Mouse (Mus musculus) hindbrain, embryonic 11.5 days (tissue): ENCODE measurements around the gene Med9. TPM values are rescaled to one million over a fixed set of nuclear protein-coding genes. Genes with fewer than 3 reads are reported as not detected.

Experiments
- ATAC-seq: fragments of 200-750 bp; cut with Nextera tagmentation; 2 replicates; pipeline ENCODE4 v1.8.0; 2017; ENCODE audit warnings: mild to moderate bottlenecking, moderate TSS enrichment, moderate library complexity; ENCODE audit not compliant: low FRiP score
- DNase-seq: peaks from one replicate; pipeline ENCODE4 v3.0.0-alpha.2; 2015; ENCODE audit warnings: low spot score
- H3K27ac ChIP-seq: fragments of 300-500 bp; sonication (generic); 2 replicates; pipeline ENCODE4 v1.5.1; 2014; ENCODE audit warnings: mild to moderate bottlenecking, low read depth, low read length
- H3K27me3 ChIP-seq: fragments of 300-500 bp; sonication (generic); 2 replicates; pipeline ENCODE4 v1.6.1; 2014; ENCODE audit warnings: mild to moderate bottlenecking, low read length, moderate library complexity, mixed read lengths; ENCODE audit not compliant: control insufficient read depth, insufficient read depth
- H3K36me3 ChIP-seq: fragments of 300-500 bp; sonication (generic); 2 replicates; pipeline ENCODE4 v1.6.1; 2014; ENCODE audit warnings: mild to moderate bottlenecking, low read length, moderate library complexity, mixed read lengths; ENCODE audit not compliant: control insufficient read depth, insufficient read depth
- H3K4me1 ChIP-seq: fragments of 300-500 bp; sonication (generic); replicated peaks from 2 replicates; pipeline ENCODE4 v1.6.1; 2014; ENCODE audit warnings: low read length, mixed read lengths; ENCODE audit not compliant: control insufficient read depth, insufficient read depth
- H3K4me2 ChIP-seq: fragments of 300-500 bp; sonication (generic); replicated peaks from 2 replicates; pipeline ENCODE4 v1.6.1; 2014; ENCODE audit warnings: mild to moderate bottlenecking, low read depth, low read length
- H3K4me3 ChIP-seq: fragments of 300-500 bp; sonication (generic); 2 replicates; pipeline ENCODE4 v1.5.1; 2014; ENCODE audit warnings: low read depth, low read length
- H3K9ac ChIP-seq: fragments of 300-500 bp; sonication (generic); 2 replicates; pipeline ENCODE4 v1.6.1; 2014; ENCODE audit warnings: low read depth, low read length
- H3K9me3 ChIP-seq: fragments of 300-500 bp; sonication (generic); 2 replicates; pipeline ENCODE4 v1.6.1; 2016; ENCODE audit warnings: low read length; ENCODE audit not compliant: control insufficient read depth
- WGBS: fragments of 180-500 bp; shearing (Covaris S2); extraction: QIAGEN DNeasy Blood & Tissue Kit; methylation state at CpG from one replicate; pipeline ENCODE4 v1.1.7; 2014; 5-methylcytosine and 5-hydroxymethylcytosine counted together
- polyA plus RNA-seq: library from polyadenylated mRNA; unstranded; fragments of >200 nt; fragmentation: Nextera tagmentation; extraction: Ambion mirVana; gene quantifications from 2 replicates; pipeline ENCODE4 v1.2.1, GENCODE M21; 2014

The Med9 gene
- 40.1 and 44.9 TPM in 2 replicates for polyA plus RNA-seq

- H3K4me3 ChIP-seq, result peak within 1 kb of the TSS; percentile 94
Measured at GRCm38 (mm10) chr11:59947752-59948400, at the start of gene Med9. TSS of gene Med9 (plus strand) at chr11:59948206.

DNA sequence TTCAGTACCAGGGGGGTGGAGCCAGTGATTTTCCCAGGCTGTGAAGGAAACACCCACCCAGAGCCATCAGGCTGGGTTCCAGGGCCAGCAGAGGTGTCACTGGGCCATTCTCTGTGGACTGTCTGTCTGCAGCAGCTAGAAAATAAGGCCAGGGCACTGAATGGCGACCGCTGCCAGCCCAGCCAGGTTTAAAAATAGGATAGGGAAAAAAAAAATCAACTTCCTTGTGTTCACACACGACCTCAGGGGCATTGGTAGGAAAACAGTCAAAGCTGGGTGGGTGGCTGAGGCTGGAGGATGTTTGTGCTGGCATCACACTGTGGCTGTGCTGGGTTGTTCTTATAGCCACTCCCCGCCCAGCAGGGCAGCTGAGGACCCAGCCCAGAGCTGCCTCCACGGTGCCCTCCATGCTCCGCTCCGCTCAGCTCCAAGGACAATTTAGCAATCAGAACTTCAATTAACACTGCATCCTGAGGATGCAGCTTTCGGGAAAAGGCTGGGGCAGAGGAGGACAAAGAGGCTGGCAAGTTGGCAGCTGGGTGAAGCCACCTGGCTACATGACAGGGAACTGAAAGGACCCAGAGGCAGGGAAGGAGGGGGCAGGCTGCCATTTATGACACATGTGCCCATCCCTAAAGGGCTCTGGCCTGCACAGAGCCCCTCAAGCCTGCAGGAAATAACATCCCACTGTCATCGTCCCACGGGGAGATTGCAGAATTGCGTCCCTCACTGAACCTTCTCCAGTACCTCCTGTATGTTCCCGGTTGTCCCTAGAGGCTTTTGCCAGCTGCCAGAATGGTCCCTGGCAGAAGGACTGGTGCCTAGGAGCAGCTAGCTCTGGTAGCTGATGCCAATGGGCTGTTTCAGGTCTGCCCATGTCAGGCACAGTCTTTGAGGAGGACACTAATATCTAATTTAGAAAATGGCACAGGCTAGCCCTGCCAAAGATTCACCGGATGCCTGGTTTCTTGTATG, 48.0 kb upstream of the Med9 start:
- Histone ChIP-seq H3K36me3 (no peaks in the 10 kb centered on the region), H3K9ac (no peak overlapping the region), H3K9me3 (no peaks in the 10 kb centered on the region), H3K4me3 (no peak overlapping the region), H3K27me3 (no peaks in the 10 kb centered on the region), H3K27ac (no peak overlapping the region), H3K4me1 (no peaks in the 10 kb centered on the region), H3K4me2 (no peak overlapping the region)
- DNase-seq (no peak), ATAC-seq (no peak)
- WGBS, result 60% methylated on average over 13 of the region's 13 CpGs

More at GRCm38 (mm10) chr11:59947752-59948400, at the start of gene Med9:
- WGBS, result 1% methylated on average over 43 of the region's 43 CpGs
- H3K9me3 ChIP-seq, result no peaks in the 10 kb centered on the region
- peak; percentile 98 for DNase-seq
- no peaks in the 10 kb centered on the region for H3K27me3 ChIP-seq
- H3K36me3 ChIP-seq, result no peaks in the 10 kb centered on the region
- ATAC-seq, result peak; percentile 94
- peaks cover 6% of the 10 kb centered on the region for H3K4me1 ChIP-seq
- peak within 1 kb of the TSS; percentile 99 for H3K9ac ChIP-seq
- H3K27ac ChIP-seq, result peak within 1 kb of the TSS; percentile 72
- peak within 1 kb of the TSS; percentile 67 for H3K4me2 ChIP-seq

GRCm38 (mm10) chr11:59900995-59901394, 47.0 kb upstream of the Med9 start:
- Histone ChIP-seq H3K4me3 (no peak overlapping the region), H3K27ac (no peak overlapping the region), H3K4me2 (no peak overlapping the region), H3K4me1 (no peaks in the 10 kb centered on the region), H3K27me3 (no peaks in the 10 kb centered on the region), H3K9me3 (no peaks in the 10 kb centered on the region), H3K9ac (no peak overlapping the region), H3K36me3 (no peaks in the 10 kb centered on the region)
- WGBS, result 80% methylated on average over 1 of the region's 1 CpGs
- no peak for ATAC-seq
- no peak for DNase-seq

DNA sequence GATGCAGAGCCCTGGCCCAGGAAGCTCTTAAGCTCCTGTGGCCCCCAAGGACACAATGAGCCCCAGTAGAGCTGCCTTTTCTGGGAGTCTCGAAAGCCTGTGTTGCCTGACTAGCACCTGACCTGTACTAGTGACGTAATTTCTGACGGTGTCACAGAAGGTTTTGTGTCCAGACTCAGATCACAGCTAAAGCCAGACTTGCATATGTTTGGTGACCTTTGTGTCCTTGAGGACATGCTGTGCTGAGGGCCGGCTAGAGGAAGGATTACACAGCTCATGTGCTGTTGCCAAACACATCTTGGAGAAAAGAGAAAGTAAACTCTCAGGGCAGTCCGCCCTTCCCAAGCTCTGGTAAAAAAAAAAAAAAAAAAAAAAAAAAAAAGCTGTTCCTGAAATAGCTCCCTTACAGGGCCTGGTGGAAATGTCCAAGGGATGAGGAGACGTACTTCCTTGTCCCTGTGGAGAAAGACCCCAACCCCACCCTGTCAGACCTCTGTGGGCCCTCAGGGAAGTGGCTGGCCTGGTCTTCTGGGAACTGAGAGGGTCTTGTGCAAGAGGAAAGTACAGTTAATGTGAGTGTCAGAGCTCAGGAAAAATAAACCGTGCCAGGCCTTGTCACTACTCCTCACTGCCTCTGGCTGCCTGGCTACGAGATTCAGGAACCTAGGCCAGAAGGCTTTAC, 45.8 kb upstream of the Med9 start:
- Histone ChIP-seq H3K9ac (no peak overlapping the region), H3K4me3 (no peak overlapping the region), H3K9me3 (no peaks in the 10 kb centered on the region), H3K36me3 (no peaks in the 10 kb centered on the region), H3K4me2 (no peak overlapping the region), H3K27me3 (no peaks in the 10 kb centered on the region), H3K27ac (no peak overlapping the region), H3K4me1 (no peaks in the 10 kb centered on the region)
- ATAC-seq, result no peak
- DNase-seq, result no peak
- WGBS, result 66% methylated on average over 8 of the region's 8 CpGs

DNA sequence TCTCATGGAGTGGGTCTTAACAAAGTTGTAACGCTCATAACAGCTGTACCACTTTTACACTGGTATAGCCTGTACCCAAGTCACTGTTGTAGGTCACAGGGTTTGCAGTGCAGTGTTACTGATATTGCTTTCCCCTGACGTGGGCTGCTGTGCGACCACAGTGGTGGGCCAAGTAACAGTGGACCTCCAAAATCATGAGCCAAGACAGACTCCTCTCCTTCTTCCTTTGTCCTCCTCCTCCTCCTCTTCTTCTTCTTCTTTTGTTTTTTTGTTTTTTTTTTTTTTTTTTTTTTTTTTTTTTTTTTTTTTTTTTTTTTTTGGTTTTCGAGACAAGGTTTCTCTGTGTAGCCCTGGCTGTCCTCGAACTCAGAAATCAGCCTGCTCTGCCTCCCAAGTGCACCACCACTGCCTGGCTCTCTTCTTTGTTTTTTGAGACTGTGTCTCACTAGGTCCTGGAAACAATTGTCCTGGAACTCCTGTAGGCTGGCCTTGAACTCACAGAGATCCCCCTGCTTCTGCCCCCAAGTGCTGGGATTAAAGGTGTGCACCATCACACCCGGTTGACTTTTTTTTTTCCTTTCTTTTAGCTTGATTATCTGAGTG, 41.4 kb upstream of the Med9 start:
- no peaks in the 10 kb centered on the region for H3K36me3 ChIP-seq
- no peaks in the 10 kb centered on the region for H3K9me3 ChIP-seq
- DNase-seq (no peak), ATAC-seq (no peak)
- H3K27me3 ChIP-seq, result no peaks in the 10 kb centered on the region
- no peaks in the 10 kb centered on the region for H3K4me1 ChIP-seq
- H3K4me2 ChIP-seq, result no peak overlapping the region
- 89% methylated on average over 6 of the region's 6 CpGs for WGBS
- no peak overlapping the region for H3K27ac ChIP-seq
- H3K4me3 ChIP-seq, result no peak overlapping the region
- no peak overlapping the region for H3K9ac ChIP-seq

GRCm38 (mm10) chr11:59908446-59908845, 39.6 kb upstream of the Med9 start:
- H3K4me2 ChIP-seq, result no peak overlapping the region
- DNase-seq, result no peak
- 63% methylated on average over 3 of the region's 3 CpGs for WGBS
- ATAC-seq, result no peak
- H3K36me3 ChIP-seq, result no peaks in the 10 kb centered on the region
- no peak overlapping the region for H3K4me3 ChIP-seq
- no peaks in the 10 kb centered on the region for H3K27me3 ChIP-seq
- H3K9me3 ChIP-seq, result no peaks in the 10 kb centered on the region
- H3K9ac ChIP-seq, result no peak overlapping the region
- no peak overlapping the region for H3K27ac ChIP-seq
- no peaks in the 10 kb centered on the region for H3K4me1 ChIP-seq

DNA sequence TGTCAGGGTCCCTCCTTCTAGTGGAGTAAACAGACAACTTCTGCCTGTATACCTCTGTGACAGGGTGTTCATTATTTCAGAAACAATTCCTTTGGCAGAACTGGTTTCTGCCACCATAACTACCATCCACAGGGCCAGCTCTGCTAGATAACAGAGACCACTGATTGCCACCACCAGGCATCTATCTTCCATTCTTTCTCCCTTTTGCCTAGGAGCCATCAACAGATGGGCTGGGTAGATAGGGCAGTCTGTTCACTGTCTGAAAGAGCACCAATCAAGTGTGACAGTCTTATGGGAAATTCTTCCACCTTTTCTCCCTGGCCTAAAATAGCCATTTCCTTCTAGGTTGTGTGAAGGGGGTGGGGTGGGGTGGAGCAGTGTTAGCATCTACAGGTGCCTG, 37.4 kb upstream of the Med9 start:
- Histone ChIP-seq H3K27me3 (no peaks in the 10 kb centered on the region), H3K27ac (no peak overlapping the region), H3K4me3 (no peak overlapping the region), H3K9me3 (no peaks in the 10 kb centered on the region), H3K4me1 (no peaks in the 10 kb centered on the region), H3K4me2 (no peak overlapping the region), H3K9ac (no peak overlapping the region), H3K36me3 (no peaks in the 10 kb centered on the region)
- no peak for ATAC-seq
- DNase-seq, result no peak

- DNase-seq (no peak), ATAC-seq (no peak)
- H3K27ac ChIP-seq, result no peak overlapping the region
- H3K27me3 ChIP-seq, result no peaks in the 10 kb centered on the region
- H3K9ac ChIP-seq, result no peak overlapping the region
- no peaks in the 10 kb centered on the region for H3K9me3 ChIP-seq
- no peak overlapping the region for H3K4me2 ChIP-seq
- no peaks in the 10 kb centered on the region for H3K36me3 ChIP-seq
- H3K4me3 ChIP-seq, result no peak overlapping the region
- H3K4me1 ChIP-seq, result no peaks in the 10 kb centered on the region
- 86% methylated on average over 1 of the region's 1 CpGs for WGBS
Measured at GRCm38 (mm10) chr11:59911523-59911922, 36.5 kb upstream of the Med9 start.
